Mouse (Mus musculus) gastrocnemius, postnatal 25 days (tissue): Measurements from ENCODE around the gene Hist1h2bg. TPM values are rescaled to one million over a fixed set of nuclear protein-coding genes. Genes with fewer than 3 reads are reported as not detected.
"Not testable (repeated sequence)": the region's sequence is repeated elsewhere in the genome, so short reads cannot be mapped to it uniquely, and the experiment has no call there.

Experiments used
- DNase-seq: peaks from one replicate; pipeline ENCODE4 v3.0.0; 2022
- total RNA-seq, 2 experiments: library from RNA; stranded (reverse); gene quantifications; 1 replicate in 1 of 2; 2 replicates in 1 of 2; pipeline ENCODE4 v1.2.3; 2021

The Hist1h2bg gene
- total RNA-seq, 2 experiments from 2014 or later, result 24.4 to 24.5 TPM

DNA sequence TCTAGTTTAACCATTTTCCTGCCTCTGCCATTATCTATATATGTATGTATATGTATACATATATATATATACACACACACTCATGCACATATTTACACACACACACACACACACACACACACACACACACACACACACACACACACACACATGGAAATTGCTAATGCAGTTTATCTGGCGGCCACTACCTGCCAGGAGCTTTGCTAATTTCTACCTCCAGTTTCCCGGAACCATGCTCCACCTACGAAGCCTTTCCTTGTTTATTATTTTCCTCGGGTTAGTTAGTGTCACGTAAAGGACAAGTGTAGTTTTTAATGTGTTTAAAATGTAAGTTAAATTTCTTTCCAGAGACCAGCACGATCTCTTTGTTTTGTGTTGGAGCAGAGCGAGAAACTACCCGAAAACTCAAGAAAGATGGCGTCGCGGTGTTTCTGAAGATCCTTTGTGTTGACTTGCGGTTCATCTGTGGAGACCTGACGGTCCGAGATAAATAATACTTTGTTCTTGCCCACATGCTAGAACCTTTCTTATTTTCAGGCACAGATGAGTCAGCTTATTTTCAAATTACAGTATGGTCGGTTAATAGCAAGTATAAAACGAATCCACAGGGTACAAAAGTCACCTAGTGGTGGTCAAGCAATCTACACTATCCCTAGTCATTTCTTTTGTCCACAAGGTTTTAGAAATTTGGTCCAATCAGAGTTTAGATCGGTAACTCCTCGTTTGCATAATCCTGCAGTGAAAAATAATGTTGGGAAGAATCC, 8.3 kb upstream of the Hist1h2bg start:
- no peak for DNase-seq

DNA sequence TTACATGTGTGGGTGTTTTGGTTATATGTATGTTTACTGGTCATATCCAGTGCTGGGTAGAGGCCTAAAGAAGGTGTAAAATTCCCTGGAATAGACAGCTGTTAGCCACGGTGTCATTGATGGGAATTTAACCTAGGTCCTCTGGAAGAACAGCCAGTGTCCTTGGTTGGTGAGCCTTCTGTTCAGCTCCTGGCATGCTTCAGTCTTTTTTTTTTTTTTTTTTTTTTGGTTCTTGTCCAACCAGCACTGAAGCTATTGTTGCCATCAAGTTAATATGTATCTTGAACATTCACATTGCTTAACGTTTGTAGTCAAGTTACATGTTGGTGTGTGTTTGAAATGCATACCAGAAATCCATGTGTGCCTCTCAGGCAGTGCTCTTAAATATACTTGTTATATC, 6.7 kb upstream of the Hist1h2bg start:
- no peak for DNase-seq

DNA sequence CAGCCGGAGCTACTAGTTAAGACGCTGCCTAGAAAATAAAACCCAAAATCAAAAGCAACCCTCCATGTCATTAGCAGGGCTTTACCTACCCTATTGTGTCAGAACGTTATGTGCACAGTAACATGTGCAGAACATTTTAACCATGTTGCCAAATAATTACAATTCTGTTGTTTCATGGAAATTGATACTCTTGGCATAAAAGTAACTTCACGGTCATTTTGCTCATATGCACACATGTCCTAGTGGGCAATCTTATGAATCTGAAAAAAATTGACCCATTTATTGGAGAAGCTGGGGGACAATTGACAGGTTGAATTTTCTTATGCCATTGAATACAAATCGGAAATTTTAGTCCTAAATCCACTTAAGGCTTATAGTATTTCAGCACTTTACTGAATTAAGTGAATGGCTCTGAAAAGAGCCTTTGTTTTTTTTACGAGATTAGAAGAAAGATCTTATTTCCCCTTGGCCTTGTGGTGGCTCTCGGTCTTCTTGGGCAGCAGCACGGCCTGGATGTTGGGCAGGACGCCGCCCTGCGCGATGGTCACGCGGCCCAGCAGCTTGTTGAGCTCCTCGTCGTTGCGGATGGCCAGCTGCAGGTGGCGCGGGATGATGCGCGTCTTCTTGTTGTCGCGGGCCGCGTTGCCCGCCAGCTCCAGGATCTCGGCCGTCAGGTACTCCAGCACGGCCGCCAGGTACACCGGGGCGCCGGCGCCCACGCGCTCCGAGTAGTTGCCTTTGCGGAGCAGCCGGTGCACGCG, 755 bp upstream of the Hist1h2bg start:
- not testable (repeated sequence) for DNase-seq

DNA sequence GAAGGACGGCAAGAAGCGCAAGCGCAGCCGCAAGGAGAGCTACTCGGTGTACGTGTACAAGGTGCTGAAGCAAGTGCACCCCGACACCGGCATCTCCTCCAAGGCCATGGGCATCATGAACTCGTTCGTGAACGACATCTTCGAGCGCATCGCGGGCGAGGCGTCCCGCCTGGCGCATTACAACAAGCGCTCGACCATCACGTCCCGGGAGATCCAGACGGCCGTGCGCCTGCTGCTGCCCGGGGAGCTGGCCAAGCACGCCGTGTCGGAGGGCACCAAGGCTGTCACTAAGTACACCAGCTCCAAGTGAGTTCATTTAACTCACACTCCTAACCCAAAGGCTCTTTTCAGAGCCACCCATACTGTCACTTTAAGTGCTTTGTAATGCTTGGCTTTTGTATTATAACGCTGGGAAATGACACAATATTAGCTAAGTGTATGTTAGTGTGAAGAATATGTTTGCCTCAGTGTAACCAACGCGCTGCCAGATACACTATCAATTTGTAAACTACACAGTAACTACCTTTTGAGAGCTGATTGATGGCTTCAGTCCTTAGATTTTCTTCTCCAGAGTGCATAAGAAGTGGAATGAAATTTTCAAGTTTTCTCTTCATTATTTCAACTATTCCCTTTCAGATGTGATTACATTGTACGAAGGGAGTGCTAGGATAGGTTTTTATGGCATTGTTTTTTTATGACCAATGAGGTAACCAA, 465 bp downstream of the Hist1h2bg start:
- DNase-seq, result not testable (repeated sequence)

DNA sequence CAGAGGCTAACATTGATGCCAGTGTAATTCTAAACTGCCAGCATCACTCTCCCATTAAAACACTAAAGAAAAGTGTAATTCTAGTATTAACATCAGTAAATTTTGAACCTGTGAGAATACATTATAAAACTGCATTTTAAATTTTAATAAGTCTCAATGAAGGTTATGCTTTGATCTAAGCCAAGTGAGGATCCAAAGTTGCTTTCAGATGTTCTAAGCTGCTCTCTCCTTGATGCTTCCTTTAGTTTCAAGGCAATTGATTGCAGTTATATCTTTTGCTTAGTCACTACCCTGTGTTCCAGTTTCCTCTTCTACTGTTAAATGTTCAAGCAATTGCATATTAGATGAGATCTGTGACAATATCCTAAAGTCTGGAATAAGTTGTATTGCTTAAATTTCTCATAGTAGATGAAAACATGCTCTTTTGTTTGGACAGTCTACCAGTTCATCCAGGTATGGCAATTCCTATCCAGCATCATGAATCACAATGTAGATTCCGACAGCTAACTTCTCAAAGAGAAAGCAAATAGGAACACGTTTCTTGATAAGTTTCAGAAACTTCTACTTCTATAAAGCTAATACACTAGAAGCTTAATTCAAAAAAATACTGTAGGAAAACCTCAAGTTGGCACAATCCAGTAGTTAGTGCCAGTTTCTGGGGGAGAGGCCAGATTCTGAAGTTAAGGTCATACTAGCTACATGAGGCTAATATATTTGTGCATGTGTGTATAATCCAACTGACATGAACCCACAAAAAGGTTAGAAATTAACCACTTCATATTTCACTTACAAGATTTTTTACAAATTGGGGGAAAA, 1.2 kb downstream of the Hist1h2bg start:
- no peak for DNase-seq

DNA sequence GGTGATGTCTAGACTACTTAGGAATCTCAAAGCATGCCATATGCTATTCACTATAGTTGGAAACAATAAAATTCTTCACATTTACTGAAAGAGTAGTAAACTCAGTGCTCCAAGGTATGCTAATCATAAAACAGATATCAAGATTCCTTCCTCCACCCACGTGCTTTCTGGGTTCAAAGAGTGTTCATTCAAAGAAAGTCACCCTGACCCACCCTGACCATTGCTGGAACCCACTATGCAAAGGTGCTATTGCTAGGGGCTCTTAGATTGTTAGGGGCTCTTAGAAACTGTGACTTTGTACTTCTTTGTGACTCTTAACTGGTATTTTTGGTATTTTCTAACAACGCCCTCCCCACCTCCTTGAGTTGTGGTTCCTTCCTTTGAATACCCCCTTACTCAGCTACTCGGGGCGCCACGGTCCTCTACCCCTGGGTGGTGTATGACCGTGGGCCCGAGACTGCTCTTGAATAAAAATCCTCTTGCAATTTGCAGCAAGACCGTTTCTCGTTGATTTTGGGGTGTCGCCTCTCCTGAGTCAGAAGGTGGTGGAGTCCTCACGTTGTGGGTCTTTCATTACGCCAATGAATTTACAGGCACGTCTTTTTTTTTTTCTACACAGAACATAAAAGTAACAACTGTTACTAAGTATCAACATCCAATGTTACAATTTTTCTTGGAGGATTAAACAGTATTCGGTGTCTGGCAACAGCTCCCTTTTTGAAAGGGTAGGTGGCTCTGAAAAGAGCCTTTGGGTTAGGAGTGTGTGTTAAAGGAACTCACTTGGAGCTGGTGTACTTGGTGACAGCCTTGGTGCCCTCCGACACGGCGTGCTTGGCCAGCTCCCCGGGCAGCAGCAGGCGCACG, 2.1 kb downstream of the Hist1h2bg start:
- DNase-seq, result not testable (repeated sequence)

DNA sequence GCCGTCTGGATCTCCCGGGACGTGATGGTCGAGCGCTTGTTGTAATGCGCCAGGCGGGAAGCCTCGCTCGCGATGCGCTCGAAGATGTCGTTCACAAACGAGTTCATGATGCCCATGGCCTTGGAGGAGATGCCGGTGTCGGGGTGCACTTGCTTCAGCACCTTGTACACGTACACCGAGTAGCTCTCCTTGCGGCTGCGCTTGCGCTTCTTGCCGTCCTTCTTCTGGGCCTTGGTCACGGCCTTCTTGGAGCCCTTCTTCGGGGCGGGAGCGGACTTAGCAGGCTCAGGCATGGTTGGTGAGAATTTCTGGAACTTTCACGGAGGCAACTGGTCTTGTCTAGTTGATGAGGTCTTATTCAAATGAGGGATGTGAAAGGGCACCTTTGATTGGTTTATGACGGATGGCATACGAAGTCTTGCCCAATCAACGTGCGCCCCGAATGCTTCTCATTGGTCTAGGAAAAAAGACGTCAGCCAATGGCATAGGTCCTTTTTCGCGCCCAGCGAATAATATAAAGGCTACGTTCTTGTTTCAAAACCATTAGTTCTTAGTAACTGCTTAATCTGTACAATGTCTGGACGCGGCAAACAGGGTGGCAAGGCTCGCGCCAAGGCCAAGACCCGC, 2.8 kb downstream of the Hist1h2bg start, which contains the start of the genes Hist1h2bf and Hist1h2ad:
Hist1h2bf (minus strand) TSS at position 299 of the 627 bp plus-strand sequence.
Hist1h2ad (plus strand) TSS at position 484 of the 627 bp plus-strand sequence.
- DNase-seq, result peak; percentile 80

DNA sequence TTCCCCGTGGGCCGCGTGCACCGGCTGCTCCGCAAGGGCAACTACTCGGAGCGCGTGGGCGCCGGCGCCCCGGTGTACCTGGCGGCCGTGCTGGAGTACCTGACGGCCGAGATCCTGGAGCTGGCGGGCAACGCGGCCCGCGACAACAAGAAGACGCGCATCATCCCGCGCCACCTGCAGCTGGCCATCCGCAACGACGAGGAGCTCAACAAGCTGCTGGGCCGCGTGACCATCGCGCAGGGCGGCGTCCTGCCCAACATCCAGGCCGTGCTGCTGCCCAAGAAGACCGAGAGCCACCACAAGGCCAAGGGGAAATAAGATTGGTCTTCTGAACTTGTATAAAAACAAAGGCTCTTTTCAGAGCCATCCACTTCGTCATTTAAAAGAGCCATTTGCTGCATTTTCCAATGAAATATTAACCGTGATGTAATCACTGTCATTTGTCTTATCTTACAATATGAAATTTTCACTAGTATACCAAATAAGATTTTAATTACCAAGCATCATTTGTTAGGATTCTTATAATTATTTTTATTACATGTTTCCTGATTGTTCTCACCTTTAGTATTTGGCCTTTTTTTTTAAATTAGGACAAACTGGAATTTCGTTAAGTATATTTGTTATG, 3.5 kb downstream of the Hist1h2bg start:
- DNase-seq, result not testable (repeated sequence)

DNA sequence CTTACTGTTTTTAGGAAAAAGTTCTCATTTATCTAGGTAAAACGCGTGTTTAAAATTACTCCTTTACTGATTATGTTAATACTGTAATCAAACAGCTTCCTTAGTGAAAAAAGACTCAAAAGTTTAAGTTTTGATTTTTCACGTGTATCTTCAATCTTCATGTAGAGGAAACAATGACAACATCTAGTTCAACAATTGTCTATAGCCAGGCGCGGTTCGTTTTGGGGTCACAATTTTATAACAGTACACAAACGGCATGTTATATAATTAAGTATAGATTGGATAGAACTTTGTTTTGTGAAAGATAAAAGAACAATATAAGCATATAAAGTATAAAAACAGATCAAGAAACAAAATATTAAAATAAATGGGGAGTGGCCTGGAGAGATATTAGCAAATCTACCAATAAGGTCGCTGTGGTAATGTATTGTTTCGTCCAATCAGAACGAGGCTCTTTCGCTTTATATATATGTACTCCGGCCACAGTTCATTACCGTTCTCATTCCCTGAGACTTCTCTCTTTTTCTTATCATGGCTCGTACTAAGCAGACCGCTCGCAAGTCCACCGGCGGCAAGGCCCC, 4.2 kb downstream of the Hist1h2bg start, which contains the start of gene Hist1h3d:
Hist1h3d (plus strand) TSS at position 493 of the 581 bp plus-strand sequence.
- no peak for DNase-seq

DNA sequence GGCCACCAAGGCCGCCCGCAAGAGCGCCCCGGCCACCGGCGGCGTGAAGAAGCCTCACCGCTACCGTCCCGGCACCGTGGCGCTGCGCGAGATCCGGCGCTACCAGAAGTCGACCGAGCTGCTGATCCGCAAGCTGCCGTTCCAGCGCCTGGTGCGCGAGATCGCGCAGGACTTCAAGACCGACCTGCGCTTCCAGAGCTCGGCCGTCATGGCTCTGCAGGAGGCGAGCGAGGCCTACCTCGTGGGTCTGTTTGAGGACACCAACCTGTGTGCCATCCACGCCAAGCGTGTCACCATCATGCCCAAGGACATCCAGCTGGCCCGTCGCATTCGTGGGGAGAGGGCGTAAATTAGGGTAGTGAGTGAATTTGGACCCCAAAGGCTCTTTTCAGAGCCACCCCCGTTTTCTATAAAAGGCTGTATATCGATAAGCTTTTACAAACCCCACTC, 4.7 kb downstream of the Hist1h2bg start:
- not testable (repeated sequence) for DNase-seq

DNA sequence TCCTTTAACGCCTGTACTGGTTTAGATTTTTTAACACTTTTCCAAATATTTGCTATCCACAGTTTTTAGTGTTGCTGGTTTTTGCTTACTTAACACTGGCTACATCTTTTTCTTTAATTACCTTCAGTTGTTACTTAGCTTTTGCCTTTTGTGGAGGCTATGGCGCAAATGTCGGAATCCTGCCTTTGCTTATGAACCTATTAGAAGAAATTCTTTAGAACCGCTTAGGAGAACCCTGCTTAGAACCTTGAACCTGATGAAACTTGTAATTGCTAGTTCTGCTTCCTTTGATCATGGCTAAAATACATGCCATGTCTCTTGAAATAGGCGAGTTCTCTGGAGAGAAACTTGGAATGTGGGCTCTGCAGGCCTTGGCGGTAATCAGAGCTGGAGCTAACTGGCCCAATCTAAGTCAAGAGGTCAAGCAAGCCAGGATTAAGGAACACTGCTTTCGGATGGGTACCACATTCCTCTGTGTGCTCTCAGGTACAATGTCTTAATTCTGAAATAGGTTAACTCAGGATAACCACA, 5.2 kb downstream of the Hist1h2bg start:
- DNase-seq, result no peak

DNA sequence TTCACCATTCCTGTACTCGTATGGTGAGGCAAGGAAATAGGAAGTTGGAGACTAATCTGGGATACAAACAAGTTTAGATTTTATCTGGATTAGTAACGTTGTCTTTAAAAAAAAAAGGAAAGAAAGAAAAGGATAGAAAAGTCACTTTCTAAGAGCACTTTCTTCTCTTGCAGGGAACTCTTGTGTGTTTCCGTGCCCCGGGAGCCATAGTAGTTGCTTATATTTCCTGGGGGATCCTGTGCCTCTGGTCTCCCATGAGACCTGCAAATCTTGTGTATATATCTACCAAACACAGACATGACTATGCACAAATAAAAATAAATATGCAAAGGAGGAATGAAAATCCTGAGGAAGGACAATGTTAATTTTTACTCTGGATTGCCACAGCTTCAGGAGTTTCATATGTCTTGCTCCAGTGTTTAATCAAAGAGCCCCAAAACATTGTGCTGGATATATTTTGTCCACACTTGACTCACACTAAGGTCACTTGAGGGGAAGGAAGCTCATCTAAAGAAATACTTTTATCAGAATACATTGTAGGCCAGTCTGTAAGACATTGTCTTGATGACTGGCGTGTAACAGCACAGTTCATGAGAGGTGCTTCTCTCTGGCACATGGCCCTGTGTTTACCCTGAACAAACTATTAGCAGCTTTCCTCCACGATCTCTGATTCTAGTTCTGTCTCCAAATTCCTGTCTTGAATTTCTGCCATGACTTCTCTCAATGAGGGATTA, 5.9 kb downstream of the Hist1h2bg start:
- DNase-seq, result no peak

DNA sequence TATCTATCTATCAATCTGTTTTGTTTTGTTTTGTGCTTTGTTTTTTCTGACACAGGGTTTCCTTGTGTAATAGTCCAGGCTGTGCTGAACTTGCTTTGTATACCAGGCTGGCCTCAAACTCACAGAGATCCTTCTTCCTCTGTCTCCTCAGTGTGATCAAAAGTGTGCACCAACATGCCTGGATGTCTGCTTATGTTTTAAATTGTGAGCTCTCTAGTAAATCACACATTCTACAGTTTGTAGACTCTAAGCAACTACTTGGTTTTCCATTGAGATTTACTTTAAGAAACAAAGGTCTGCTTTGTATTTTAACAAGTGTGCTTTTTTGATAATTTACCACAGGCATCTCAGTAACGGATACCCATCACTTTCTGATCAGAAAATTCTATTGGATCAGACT, 6.6 kb downstream of the Hist1h2bg start:
- no peak for DNase-seq

DNA sequence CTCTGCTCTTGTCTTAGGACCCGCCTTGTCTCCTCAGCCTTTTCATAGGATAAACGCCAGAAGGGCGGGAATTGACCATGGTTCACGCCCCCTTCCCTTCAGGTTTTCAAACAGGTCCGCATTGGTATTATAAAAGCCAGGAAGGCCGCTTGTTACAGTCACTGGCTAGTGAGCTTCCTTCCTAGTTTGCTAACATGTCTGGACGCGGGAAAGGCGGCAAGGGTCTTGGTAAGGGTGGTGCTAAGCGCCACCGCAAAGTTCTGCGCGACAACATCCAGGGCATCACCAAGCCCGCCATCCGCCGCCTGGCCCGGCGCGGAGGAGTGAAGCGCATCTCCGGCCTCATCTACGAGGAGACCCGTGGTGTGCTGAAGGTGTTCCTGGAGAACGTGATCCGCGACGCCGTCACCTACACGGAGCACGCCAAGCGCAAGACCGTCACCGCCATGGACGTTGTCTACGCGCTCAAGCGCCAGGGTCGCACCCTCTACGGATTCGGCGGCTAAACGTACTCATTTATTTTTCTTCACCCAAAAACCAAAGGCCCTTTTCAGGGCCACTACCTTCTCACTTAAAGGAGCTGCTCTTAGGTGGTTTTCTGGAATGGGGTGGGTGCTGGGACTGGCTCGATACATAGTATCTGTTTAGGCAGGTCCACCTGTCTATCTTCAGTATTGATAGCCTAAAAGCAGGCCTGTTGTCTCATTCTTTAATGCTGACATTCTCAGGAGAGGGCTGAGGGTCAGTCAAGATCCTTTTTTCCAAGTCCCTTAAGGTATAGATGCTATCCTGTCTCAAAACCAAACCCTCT, 10.4 kb downstream of the Hist1h2bg start, which contains the start of gene Hist1h4d:
Hist1h4d (plus strand) TSS at position 191 of the 811 bp plus-strand sequence.
- DNase-seq, result peak; percentile 92

DNA sequence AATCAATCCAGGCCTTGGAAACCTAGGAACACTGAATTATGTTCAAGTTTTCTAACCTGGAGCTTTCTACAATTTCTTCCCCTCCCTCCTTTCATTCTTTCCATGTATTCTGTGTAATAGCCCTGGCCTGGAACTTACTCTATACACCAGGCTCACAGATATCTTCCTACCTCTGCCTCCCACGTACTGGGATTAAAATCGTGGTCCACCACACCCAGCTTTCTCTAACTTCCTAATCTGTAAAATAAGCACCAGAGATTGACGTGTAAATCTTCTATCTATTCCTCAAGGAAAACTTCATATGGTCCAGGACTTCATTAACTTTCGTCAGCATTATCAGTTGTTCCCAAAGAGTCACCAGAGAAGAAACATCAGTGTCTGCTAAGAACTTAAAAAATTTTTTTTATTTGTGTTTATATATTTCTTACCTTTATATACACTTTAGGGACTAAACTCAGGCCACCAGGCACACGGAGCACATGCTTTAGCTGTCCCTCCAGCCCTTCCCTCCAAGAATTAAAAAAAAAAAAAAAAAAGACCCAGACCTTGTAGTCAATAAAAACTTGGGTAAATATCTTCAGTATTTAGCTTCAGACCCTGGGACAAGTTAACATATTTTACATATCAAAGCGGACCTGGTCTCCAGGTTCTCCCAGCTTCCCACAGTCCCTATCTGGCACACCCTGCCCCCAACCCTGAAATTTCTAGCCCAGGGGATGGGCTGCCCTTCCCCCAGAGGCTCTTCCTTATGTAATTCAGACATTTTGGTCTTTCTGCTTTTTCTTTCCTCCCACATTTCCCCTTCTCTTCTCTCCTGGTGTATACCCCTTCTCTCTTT, 11.2 kb downstream of the Hist1h2bg start:
- no peak for DNase-seq
